Mouse (Mus musculus) intestine, postnatal 0 days (tissue): ENCODE measurements around the gene Prmt1. TPM values are rescaled to one million over a fixed set of nuclear protein-coding genes. Genes with fewer than 3 reads are reported as not detected.

Source experiments
- ATAC-seq: fragments of 200-750 bp; cut with Nextera tagmentation; 2 replicates; pipeline ENCODE4 v1.8.0; 2017; ENCODE audit warnings: mild to moderate bottlenecking, moderate TSS enrichment, moderate library complexity
- H3K27ac ChIP-seq: fragments of 300-500 bp; sonication (generic); 2 replicates; pipeline ENCODE4 v1.5.1; 2014; ENCODE audit warnings: mild to moderate bottlenecking, low read depth, low read length, moderate library complexity
- H3K27me3 ChIP-seq: fragments of 300-500 bp; sonication (generic); replicated peaks from 2 replicates; pipeline ENCODE4 v1.6.1; 2014; ENCODE audit warnings: low read length, mixed read lengths; ENCODE audit not compliant: control insufficient read depth, insufficient read depth
- H3K36me3 ChIP-seq: fragments of 300-500 bp; sonication (generic); 2 replicates; pipeline ENCODE4 v1.6.1; 2014; ENCODE audit warnings: mild to moderate bottlenecking, moderate library complexity; ENCODE audit not compliant: control insufficient read depth, insufficient read depth
- H3K4me1 ChIP-seq: fragments of 300-500 bp; sonication (generic); replicated peaks from 2 replicates; pipeline ENCODE4 v1.6.1; 2014; ENCODE audit warnings: antibody characterized with exemption, low read length, mixed read lengths; ENCODE audit not compliant: control insufficient read depth, insufficient read depth
- H3K4me2 ChIP-seq: fragments of 300-500 bp; sonication (generic); replicated peaks from 2 replicates; pipeline ENCODE4 v1.6.1; 2014; ENCODE audit warnings: low read depth, mild to moderate bottlenecking, moderate library complexity
- H3K4me3 ChIP-seq: fragments of 300-500 bp; sonication (generic); 2 replicates; pipeline ENCODE4 v1.5.1; 2014; ENCODE audit warnings: low read depth, low read length
- H3K9ac ChIP-seq: fragments of 300-500 bp; sonication (generic); 2 replicates; pipeline ENCODE4 v1.6.1; 2014; ENCODE audit warnings: mild to moderate bottlenecking, low read depth, low read length
- H3K9me3 ChIP-seq: fragments of 300-500 bp; sonication (generic); 2 replicates; pipeline ENCODE4 v1.6.1; 2016; ENCODE audit warnings: mixed run types; ENCODE audit not compliant: control insufficient read depth
- CTCF ChIP-seq: sonication (generic); IDR thresholded peaks from 2 replicates; pipeline ENCODE4 v1.5.1; 2016; ENCODE audit warnings: low read depth, mild to moderate bottlenecking, control low read depth, antibody characterized with exemption, moderate library complexity
- WGBS: fragments of 180-500 bp; shearing (Covaris S2); extraction: QIAGEN DNeasy Blood & Tissue Kit; methylation state at CpG from one replicate; pipeline ENCODE4 v1.1.7; 2014; 5-methylcytosine and 5-hydroxymethylcytosine counted together
- polyA plus RNA-seq: library from polyadenylated mRNA; unstranded; fragments of >200 nt; fragmentation: Nextera tagmentation; extraction: Ambion mirVana; gene quantifications from 2 replicates; pipeline ENCODE4 v1.2.1, GENCODE M21; 2015

The Prmt1 gene
- polyA plus RNA-seq, 1 experiment from 2014 or later, result 130 TPM

DNA sequence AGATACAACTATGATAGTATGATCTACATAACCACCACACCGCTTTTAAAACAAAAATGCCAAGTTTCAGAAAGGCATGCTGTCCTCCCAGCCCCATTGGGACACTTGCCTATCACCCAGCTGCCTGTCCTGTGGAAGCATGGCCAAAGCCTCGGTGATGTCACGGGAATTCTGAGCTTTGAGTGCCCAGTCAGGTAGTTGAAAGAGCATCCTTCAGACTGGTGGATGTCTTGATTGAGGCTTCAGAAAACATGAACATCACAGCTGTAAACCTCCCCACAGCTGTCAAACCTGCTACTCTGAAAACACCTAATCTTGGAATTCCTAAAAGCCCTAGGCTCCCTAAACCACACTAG is 27.7 kb upstream of the Prmt1 start:
- Histone ChIP-seq H3K27me3 (no peaks in the 10 kb centered on the region), H3K9me3 (no peaks in the 10 kb centered on the region), H3K4me1 (0 out of 2 replicates have a peak, but pooled peaks cover 3% of the 10 kb centered on the region), H3K36me3 (peaks cover 42% of the 10 kb centered on the region), H3K4me3 (no peak overlapping the region), H3K4me2 (no peak overlapping the region), H3K9ac (no peak overlapping the region), H3K27ac (no peak overlapping the region)
- 93% methylated on average over 3 of the region's 3 CpGs for WGBS
- no peak for ATAC-seq
- TF ChIP-seq CTCF, result no peak

DNA sequence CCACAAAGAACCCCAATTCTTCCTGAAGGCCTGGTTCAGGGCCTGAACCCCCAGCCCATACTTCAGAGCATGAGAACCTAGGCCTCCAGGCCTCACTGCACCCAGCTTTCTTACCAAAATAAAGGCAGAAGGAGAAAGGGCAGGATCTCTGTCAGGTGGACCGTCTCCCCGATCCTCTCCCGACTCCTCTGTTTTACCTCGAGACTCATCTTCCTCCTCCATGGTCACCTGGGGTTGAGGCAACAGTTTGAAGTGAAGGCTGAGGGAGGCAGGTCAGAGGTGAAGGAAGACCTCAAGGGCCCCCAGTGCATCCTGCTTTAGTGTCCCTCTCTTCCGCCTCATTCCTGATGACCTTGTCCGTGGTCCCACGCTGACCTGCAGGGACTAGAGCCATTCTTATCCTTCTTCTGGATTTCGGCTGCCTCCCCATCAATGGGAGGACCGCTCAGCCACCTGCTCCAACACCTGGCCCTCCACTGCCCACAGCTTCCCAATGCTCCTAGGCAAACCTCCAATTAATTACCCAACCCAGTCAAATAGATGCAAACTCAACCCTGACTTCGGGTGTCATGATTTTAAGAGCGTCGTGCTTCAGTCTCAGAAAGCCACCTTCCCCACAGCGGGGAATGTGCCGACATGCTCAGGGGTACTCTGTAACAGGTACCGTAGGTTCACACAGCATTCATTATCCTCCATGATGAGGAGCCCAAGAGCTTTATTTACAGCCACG is 27.2 kb upstream of the Prmt1 start:
- ATAC-seq, result no peak
- Histone ChIP-seq H3K27ac (no peak overlapping the region), H3K9me3 (no peaks in the 10 kb centered on the region), H3K9ac (no peak overlapping the region), H3K36me3 (peaks cover 47% of the 10 kb centered on the region), H3K4me2 (no peak overlapping the region), H3K27me3 (no peaks in the 10 kb centered on the region), H3K4me3 (no peak overlapping the region), H3K4me1 (no peaks in the 10 kb centered on the region)
- 94% methylated on average over 16 of the region's 16 CpGs for WGBS
- TF ChIP-seq CTCF, result no peak

DNA sequence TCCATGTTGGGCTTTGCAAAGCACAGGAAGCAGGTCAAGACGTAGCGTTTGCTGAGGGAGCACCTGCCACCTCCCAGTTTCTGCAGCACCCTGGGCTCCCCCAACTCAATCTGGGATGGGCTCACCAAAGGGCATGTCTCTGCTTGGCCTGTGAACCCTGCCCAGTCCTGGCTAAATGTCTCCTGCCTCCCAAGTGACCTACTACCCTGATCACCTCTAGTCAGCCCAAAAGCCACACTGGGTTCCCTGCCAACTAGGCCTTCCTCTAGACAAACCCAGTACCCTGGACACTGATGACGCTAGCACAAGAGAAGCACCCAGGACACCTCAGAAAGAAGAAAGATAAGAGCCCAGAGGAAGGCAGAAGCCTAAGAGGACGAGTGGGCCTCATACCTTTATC is 26.5 kb upstream of the Prmt1 start:
- H3K4me1 ChIP-seq, result no peaks in the 10 kb centered on the region
- no peaks in the 10 kb centered on the region for H3K9me3 ChIP-seq
- no peak for ATAC-seq
- no peak overlapping the region for H3K9ac ChIP-seq
- H3K4me2 ChIP-seq, result no peak overlapping the region
- peaks cover 54% of the 10 kb centered on the region for H3K36me3 ChIP-seq
- no peak for TF ChIP-seq CTCF
- WGBS, result 85% methylated on average over 4 of the region's 4 CpGs
- H3K27me3 ChIP-seq, result no peaks in the 10 kb centered on the region
- no peak overlapping the region for H3K27ac ChIP-seq
- no peak overlapping the region for H3K4me3 ChIP-seq

DNA sequence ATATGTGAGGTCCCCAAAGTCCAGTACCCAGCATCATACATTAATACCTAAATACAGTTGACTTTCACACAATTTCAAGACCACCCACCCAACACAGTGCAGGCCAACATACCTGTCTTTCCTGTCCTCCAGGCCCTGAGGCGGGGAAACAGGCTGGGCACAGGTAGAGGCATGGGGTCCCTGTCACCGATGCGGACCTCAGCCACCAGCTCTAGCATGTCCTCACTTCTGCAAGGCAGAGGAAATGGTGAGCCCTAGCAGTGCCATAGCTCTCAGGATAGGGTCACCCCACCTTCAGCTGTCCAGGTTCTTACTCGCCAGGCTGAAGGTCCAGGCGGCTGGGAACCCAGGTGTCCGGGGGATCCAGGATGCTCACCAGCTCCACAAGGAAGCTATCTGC is 25.6 kb upstream of the Prmt1 start:
- TF ChIP-seq CTCF, result no peak
- Histone ChIP-seq H3K27ac (no peak overlapping the region), H3K27me3 (no peaks in the 10 kb centered on the region), H3K4me3 (no peak overlapping the region), H3K9me3 (no peaks in the 10 kb centered on the region), H3K36me3 (peaks cover 62% of the 10 kb centered on the region), H3K4me2 (no peak overlapping the region), H3K4me1 (no peaks in the 10 kb centered on the region), H3K9ac (no peak overlapping the region)
- 95% methylated on average over 6 of the region's 6 CpGs for WGBS
- no peak for ATAC-seq

DNA sequence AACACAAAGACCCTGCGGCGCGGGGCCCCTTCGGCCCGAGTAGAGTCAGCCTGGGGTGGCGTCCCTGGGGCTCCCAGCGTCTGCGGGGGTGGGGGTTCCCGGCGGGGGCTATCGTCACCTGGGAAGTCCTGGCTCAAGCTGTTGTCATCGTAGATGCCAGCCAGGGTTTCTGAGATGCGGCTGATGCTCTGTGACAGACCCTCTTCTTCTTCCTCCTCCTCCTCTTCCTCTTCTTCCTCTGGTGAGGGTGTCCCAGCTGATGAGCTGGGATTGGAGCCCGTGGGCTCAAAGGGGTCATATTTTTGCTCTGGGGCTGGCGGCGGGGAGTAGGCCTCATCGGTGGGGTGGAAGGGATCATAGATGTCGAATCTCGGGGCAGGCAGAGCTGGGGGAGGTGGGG is 22.0 kb upstream of the Prmt1 start:
- H3K36me3 ChIP-seq, result peaks cover 93% of the 10 kb centered on the region
- TF ChIP-seq CTCF, result no peak

DNA sequence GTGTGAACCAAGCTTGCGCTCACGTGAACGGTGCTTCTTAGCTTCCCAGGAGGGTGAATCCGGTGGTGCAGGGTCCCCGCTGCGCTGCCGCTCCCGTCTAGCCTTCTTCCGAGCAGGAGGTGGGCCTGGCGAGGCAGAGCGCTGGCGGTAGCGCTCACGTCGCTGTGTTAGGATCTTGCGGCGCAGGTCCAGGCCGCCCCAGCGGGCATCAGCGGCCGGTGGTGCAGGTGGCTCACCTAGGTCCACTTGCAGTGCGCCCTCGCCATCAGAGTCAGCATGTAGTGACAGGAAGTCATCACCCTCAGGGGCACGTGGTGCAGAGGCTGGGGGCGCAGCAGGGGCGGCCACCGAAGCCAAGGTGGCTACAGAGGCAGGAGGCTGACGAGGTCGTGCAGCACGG is 21.5 kb upstream of the Prmt1 start:
- no peak for ATAC-seq
- 95% methylated on average over 30 of the region's 30 CpGs for WGBS
- TF ChIP-seq CTCF, result no peak

More for the DNA sequence above, 22.0 kb upstream of the Prmt1 start:
- H3K9ac ChIP-seq, result no peak overlapping the region
- H3K4me1 ChIP-seq, result no peaks in the 10 kb centered on the region
- 93% methylated on average over 19 of the region's 19 CpGs for WGBS
- H3K4me3 ChIP-seq, result no peak overlapping the region
- no peak overlapping the region for H3K4me2 ChIP-seq
- no peaks in the 10 kb centered on the region for H3K9me3 ChIP-seq
- ATAC-seq, result no peak
- H3K27me3 ChIP-seq, result no peaks in the 10 kb centered on the region
- no peak overlapping the region for H3K27ac ChIP-seq

More for the DNA sequence above, 21.5 kb upstream of the Prmt1 start:
- Histone ChIP-seq H3K4me1 (no peaks in the 10 kb centered on the region), H3K36me3 (peaks cover 93% of the 10 kb centered on the region), H3K4me2 (no peak overlapping the region), H3K27ac (0 out of 2 replicates have a peak overlapping the region, but pooled peaks have one; percentile 7), H3K4me3 (no peak overlapping the region), H3K27me3 (no peaks in the 10 kb centered on the region), H3K9me3 (no peaks in the 10 kb centered on the region), H3K9ac (no peak overlapping the region)
